ENCODE assay signal across 14 mouse cellular contexts in the genomic region with DNA sequence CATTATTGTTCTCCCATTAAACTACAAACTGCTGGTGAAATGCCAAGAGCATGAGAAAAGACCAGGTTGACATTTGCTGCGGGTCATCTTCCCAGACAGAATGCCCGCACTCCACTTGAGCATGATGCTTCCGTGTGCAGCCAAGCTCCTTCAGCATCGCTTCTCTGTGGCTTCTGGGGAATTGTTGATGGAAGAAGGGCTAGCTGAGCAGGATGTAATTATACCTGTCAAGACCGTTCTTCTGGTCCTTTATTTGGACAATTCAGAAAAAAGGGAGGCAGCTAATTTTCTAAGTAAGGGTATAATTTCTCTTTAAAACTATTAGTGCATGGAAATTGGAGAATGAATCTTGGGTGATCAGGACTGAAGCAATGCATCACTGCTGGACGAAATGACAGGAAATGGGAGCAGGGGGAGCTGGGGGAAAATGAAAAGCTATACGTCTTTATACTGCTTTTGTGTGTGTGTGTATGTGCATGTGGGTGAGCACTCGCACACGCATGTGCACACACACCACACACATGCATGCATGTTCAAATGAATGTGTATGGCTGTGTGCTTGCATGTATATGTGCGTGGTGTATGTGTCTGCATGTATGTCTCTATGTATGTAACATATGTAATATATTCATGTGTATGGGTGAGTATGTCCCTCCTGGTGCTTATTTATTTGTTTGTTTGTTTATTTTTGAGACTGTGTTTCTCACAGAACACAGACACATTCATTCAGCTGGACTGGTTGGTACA.
"Had no signal": no experiment of that assay in that cellular context is flagged by ENCODE, and none has a peak within 500 bp of the region (broad histone marks: within the 10 kb centered on the region; RNA-seq: fewer than 3 reads in every experiment).

No protein-coding gene starts in this region.

- H3K9me3 ChIP-seq: liver, embryonic 13.5 days; neural tube, embryonic 12.5 days; stomach, embryonic 15.5 days had no signal

- H3K36me3 ChIP-seq: liver, embryonic 13.5 days; neural tube, embryonic 12.5 days; stomach, embryonic 15.5 days had no signal

- H3K4me2 ChIP-seq: liver, embryonic 13.5 days; midbrain, embryonic 11.5 days; neural tube, embryonic 12.5 days; stomach, embryonic 15.5 days had no signal

- H3K4me1 ChIP-seq: liver, embryonic 13.5 days; neural tube, embryonic 12.5 days; stomach, embryonic 15.5 days had no signal

- H3K27ac ChIP-seq: liver, embryonic 13.5 days; neural tube, embryonic 12.5 days; stomach, embryonic 15.5 days had no signal

- H3K27me3 ChIP-seq: liver, embryonic 13.5 days; neural tube, embryonic 12.5 days; stomach, embryonic 15.5 days had no signal

- DNase-seq: kidney, postnatal 14 days; kidney, postnatal 4 days; liver, embryonic 13.5 days; lung, adult 2 months; lung, postnatal 14 days; lung, postnatal 4 days; midbrain, embryonic 14.5 days; retina, postnatal 1 day; right cerebral cortex, postnatal 25 days; spleen, adult 18-20 months; thymus, postnatal 25 days had no signal

- H3K4me3 ChIP-seq: liver, embryonic 13.5 days; neural tube, embryonic 12.5 days; stomach, embryonic 15.5 days had no signal

- H3K9ac ChIP-seq: liver, embryonic 13.5 days; neural tube, embryonic 12.5 days; stomach, embryonic 15.5 days had no signal
